Mouse (Mus musculus) cerebellum, adult 9-11 months (tissue): ENCODE measurements around the gene Pex11a.
"Not testable (repeated sequence)": the region's sequence is repeated elsewhere in the genome, so short reads cannot be mapped to it uniquely, and the experiment has no call there.

Source experiments
- DNase-seq: peaks from one replicate; pipeline ENCODE4 v3.0.0; 2022

Pex11a gene

GRCm38 (mm10) chr7:79742659-79743536 is at the start of gene Pex11a, which contains the start of gene Wdr93:
Pex11a (minus strand) TSS chr7:79743131.
Wdr93 (plus strand) TSS chr7:79743163.
- DNase-seq, result peak; percentile 73

GRCm38 (mm10) chr7:79789812-79790211 is 46.9 kb upstream of the Pex11a start:
- not testable (repeated sequence) for DNase-seq

DNA sequence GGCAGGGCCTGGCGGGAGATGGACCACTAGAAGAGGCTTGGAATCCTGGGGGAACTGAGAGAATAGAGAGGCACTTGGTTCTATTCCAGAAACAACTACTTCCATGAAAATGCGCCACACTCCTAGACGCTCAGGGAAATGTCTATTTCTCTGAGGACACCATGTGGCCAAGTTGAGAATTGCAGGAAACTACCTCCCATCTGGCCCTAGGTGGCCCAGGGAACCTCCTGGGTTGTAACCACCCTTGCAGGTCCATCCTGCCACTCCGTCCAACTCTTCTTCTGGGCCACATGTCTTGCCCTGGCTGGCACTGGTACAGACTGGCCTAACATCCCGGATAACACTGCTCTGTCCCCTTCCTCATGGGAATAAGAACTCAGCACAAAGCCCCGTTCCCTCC is 43.4 kb upstream of the Pex11a start:
- peak; percentile 43 for DNase-seq

DNA sequence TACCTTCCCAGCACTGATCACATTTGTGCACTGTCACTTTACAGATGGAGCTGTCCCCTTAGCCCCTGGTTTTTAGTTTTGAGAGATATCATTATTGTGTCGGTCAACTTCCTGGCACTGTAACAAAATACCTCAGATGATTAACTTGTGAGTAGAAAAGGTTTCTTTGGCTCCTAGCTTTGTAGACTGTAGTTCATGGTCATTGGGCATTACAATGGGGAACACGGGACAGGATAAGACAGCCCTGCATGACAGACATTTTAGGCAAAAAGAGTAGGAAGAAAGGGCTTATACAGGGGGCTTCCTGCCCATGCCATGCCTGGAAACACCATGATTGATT is 39.6 kb upstream of the Pex11a start:
- no peak for DNase-seq

DNA sequence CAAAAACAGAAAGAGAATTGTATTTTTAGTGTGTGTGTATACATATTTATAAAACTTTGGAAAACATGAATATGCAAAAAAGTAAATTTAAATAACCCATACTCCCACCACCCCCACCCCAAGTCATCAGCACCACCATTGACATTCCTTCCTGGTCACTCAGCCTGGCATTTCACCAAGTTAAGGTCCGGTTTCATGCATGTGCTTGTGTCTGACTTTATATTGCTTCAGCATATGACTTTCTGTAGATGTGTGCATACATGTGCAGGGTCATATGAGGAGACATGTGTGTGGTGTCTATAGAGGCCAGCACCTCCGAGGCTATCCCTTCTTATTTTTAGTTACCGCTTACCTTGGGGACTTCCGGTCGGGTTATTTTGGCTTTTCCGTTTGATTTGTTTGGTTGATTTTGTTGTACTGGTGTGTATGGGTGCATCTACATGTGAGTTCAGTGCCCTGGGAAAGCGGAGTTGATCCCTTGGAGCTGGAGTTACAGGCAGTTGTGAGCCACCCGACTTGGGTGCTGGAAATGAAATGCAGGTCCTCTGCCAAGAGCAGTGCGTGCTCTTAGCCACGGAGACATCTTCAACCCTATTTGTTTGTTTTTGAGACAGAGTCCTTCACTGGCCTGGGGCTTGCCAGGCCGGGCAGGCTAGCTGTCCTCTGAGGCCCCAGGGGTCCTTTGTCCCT is 39.0 kb upstream of the Pex11a start:
- DNase-seq, result no peak

DNA sequence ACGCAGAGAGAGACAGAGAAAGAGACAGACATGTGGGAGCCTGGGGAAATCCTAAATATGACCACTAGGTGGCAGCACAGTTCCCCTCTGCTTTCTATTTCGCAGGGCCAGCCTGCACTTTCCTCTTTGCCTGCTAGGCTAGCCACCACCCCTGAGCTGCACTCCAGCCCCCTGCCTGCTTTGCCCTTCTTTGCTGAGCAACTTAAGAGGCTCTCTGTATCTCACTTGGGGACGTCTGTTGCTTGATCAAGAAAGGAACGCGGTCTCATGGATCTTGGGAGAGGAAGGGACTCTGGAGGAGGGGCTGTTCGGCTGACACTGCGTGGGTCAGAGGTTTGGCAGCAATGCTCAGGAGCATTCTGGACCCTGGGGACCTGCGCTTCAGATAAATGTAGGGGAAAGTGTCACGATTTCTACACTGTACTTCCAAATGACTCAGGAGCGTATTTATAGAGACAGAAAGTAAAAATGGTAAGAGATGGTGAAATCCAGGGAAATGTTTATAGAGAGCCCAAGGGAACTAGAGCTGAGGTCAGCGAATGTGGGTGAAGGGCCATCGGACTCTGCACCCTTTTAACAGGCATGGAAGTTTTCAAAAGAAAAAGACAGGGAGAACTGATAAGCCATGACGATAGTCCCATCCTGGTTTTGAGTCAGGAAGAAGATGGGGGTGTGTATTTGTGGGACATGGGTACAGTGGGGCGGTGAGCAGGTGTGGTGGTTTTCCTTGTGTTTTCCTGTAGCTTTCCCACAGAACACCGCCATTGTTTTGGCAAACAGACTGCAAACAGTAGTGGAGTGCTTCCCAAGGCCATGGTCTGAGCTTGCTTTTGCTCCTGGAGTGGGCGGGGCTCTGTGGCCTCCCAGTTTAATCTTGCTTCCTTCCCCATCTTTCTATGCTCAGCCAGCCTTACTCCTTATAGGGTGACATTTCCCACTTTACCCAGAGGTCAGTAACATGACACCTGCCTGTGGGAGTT is 38.0 kb upstream of the Pex11a start:
- DNase-seq, result peak; percentile 37

DNA sequence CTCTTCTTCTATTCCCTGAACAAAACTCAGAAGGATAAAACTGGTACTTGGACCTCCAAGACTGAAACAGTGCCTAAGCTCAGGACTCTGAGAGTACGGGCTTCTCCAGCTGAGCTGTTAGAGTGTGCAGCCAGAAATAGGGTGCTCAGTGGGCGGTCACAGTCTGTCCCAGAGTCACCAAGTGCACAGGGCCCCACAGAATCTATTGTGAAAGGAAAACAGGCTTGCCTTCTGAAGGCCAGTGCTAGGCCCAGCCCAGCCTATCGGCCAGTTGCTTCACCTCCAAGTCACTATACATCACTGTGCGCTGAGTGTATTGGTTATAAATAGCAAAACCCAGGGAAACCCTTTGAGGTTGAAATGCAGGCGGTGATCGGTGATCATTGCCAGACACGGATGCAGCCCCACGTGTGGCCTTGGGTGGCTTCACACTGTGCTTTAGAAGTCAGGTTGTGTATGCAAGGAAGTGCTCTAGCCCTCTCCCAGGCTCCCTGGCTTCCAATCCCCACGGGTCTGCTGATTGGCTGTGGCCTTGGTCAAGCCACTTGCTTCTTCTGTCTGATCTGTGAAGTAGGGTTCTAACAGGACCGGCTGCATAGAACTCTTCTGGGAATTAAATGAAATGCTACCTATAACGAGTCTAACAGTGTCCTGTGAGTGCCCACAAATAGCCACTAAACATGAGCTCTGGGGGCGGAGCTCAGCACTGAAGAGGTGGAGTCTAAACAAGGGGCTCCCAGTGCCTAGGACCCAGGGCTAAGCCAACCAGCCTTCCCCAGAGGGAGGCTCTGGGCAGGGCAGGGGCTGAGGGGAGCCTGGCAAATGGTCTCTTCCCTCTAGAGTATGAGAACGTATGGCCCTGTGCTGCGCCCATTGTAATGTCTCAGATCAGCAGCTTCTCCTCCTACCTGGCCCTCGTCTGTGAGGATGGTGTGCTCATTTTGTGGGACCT is 28.9 kb upstream of the Pex11a start:
- DNase-seq, result no peak

DNA sequence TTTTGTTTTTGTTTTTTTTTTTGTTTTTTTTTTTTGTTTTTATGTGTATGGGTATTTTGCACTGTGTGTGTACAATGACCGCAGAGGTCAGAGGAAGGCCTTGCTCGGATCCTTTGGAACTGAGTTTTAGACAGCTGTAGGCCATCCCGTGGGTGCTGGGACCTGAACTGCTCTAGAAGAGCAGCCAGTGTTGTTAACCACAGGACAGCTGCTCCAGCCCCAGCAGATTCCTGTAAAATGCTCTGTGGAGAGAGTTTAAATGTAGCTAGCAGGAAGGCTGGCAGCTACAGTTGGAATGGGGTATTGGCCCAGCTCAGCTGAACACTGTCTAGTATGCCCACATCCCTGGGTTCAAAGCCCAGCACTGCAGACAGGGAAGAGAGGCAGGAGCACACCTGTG is 26.7 kb upstream of the Pex11a start:
- DNase-seq, result no peak

DNA sequence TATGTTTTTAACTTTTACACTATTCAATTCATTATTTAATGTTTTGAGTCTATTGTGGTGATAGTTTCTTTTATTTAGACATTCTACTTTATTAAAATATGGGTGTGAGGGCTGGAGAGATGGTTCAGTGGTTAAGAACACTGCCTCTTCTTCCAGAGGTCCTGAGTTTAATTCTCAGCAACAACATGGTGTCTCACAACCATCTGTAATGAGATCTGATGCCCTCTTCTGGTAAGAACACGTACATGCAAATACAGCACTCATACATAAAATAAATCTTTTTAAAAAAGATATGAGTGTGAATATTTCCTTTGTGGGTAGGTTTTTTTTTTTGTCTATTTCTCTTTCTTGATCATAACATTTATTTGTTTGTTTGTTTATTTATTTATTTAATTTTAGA is 23.1 kb upstream of the Pex11a start:
- DNase-seq, result no peak

- no peak for DNase-seq
Measured at GRCm38 (mm10) chr7:79762106-79762505, 19.2 kb upstream of the Pex11a start.

DNA sequence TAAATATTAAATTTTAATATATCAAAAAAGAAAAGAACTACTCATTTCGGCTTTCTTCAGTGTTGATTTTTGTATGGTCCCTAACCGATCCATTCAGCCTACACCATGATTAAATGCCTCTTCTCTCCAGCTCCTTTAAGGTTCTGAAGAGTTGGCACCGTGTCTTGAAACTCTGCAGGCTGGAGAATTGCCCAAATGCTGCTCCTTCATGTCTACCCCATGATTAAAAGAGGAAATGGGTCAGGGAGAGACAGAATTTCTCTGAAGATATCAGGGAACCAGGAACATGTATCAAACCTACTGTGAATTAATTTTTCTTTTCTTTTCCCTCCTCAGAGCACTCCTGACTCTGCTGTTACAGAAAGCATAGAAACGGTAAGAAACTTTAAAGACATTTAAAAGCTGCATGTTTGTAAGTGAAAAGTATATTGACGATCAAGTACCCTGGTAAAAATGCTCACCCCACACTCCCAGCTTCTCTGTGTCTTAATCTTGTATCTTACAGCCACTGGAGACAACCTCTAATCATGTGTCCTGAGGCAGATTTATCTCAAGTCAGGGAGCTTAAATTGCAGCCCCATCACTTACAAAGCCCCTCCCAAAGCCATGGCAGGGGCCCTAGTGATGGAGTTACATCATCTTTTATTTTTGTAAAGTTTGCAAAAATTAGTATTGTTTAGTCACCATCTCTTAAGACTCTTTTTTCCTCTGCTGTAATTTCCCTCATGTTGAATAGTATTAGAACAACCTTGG is 18.4 kb upstream of the Pex11a start:
- DNase-seq, result no peak

- DNase-seq, result no peak
Measured at GRCm38 (mm10) chr7:79759766-79760165, 16.8 kb upstream of the Pex11a start.

- DNase-seq, result no peak
Measured at GRCm38 (mm10) chr7:79758176-79758575, 15.2 kb upstream of the Pex11a start.

- DNase-seq, result no peak
Measured at GRCm38 (mm10) chr7:79756334-79756733, 13.4 kb upstream of the Pex11a start.

DNA sequence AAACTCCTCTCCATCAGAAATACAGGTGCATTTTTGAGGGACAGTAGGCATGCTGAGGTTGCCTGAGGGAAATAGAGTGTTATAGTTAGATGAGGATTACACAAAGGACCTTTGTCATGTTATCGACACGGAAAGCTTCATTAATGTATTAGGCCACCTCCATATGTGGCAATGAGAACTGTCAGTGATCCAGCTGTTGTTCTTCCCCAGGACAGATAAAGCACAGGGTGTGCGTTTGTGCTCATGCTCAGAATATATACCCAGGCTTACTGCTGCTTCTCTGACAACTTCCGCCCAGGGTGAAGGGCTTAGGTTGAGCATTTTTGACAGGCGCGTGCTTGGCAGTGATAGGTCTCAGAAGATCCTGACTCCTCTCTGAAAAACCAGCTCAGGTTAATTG is 6.6 kb upstream of the Pex11a start:
- DNase-seq, result no peak

GRCm38 (mm10) chr7:79747659-79748058 is 4.7 kb upstream of the Pex11a start:
- no peak for DNase-seq

DNA sequence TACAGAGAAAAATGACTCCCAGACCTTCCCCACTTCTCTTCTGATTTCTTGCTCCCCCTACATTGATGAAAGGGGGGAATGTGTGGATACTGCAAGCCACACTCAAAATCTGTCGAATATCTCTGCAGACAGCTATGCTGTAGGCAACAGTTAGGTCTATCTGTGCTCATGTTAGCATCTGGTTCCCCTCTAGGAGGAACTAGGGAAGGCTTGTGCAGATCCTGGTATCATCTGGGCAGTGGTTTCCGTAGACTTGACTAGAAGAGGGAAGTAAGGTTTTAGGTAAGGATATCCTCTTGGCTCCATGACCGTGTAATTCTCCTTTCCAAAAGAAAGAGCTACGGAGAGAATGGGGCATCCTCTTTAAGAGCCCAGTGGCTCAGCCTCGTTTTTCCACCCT is 1.7 kb upstream of the Pex11a start:
- DNase-seq, result no peak

GRCm38 (mm10) chr7:79744051-79744450 is 1.1 kb upstream of the Pex11a start:
- no peak for DNase-seq

GRCm38 (mm10) chr7:79742277-79742658 is 663 bp downstream of the Pex11a start:
- no peak for DNase-seq

- no peak for DNase-seq
Measured at GRCm38 (mm10) chr7:79740279-79740678, 2.7 kb downstream of the Pex11a start.

GRCm38 (mm10) chr7:79738913-79739312 is 4.0 kb downstream of the Pex11a start:
- no peak for DNase-seq
